Mouse (Mus musculus) stomach, postnatal 0 days (tissue): Measurements from ENCODE around the gene Rabggta.

Experiments
- CTCF ChIP-seq: IDR thresholded peaks from 2 replicates; pipeline ENCODE4 v1.5.1; 2016; ENCODE audit warnings: antibody characterized with exemption, low read depth, mild to moderate bottlenecking, moderate library complexity
- EP300 ChIP-seq: optimal IDR thresholded peaks from 2 replicates; pipeline ENCODE3; 2016; ENCODE audit warnings: antibody characterized with exemption

- no peak for TF ChIP-seq EP300
- no peak for TF ChIP-seq CTCF
Observed at GRCm38 (mm10) chr14:55713729-55714122, 8.3 kb downstream of the Rabggta start, which contains the start of gene Tgm1.
